Mouse (Mus musculus) intestine, postnatal 0 days (tissue): ENCODE measurements around the gene Cpb1. TPM values are rescaled to one million over a fixed set of nuclear protein-coding genes. Genes with fewer than 3 reads are reported as not detected.

Experiments
- ATAC-seq: fragments of 200-750 bp; cut with Nextera tagmentation; 2 replicates; pipeline ENCODE4 v1.8.0; 2017; ENCODE audit warnings: mild to moderate bottlenecking, moderate TSS enrichment, moderate library complexity
- H3K27ac ChIP-seq: fragments of 300-500 bp; sonication (generic); 2 replicates; pipeline ENCODE4 v1.5.1; 2014; ENCODE audit warnings: mild to moderate bottlenecking, low read depth, low read length, moderate library complexity
- H3K27me3 ChIP-seq: fragments of 300-500 bp; sonication (generic); replicated peaks from 2 replicates; pipeline ENCODE4 v1.6.1; 2014; ENCODE audit warnings: low read length, mixed read lengths; ENCODE audit not compliant: control insufficient read depth, insufficient read depth
- H3K36me3 ChIP-seq: fragments of 300-500 bp; sonication (generic); 2 replicates; pipeline ENCODE4 v1.6.1; 2014; ENCODE audit warnings: mild to moderate bottlenecking, moderate library complexity; ENCODE audit not compliant: control insufficient read depth, insufficient read depth
- H3K4me1 ChIP-seq: fragments of 300-500 bp; sonication (generic); replicated peaks from 2 replicates; pipeline ENCODE4 v1.6.1; 2014; ENCODE audit warnings: antibody characterized with exemption, low read length, mixed read lengths; ENCODE audit not compliant: control insufficient read depth, insufficient read depth
- H3K4me2 ChIP-seq: fragments of 300-500 bp; sonication (generic); replicated peaks from 2 replicates; pipeline ENCODE4 v1.6.1; 2014; ENCODE audit warnings: low read depth, mild to moderate bottlenecking, moderate library complexity
- H3K4me3 ChIP-seq: fragments of 300-500 bp; sonication (generic); 2 replicates; pipeline ENCODE4 v1.5.1; 2014; ENCODE audit warnings: low read depth, low read length
- H3K9ac ChIP-seq: fragments of 300-500 bp; sonication (generic); 2 replicates; pipeline ENCODE4 v1.6.1; 2014; ENCODE audit warnings: mild to moderate bottlenecking, low read depth, low read length
- H3K9me3 ChIP-seq: fragments of 300-500 bp; sonication (generic); 2 replicates; pipeline ENCODE4 v1.6.1; 2016; ENCODE audit warnings: mixed run types; ENCODE audit not compliant: control insufficient read depth
- CTCF ChIP-seq: sonication (generic); IDR thresholded peaks from 2 replicates; pipeline ENCODE4 v1.5.1; 2016; ENCODE audit warnings: low read depth, mild to moderate bottlenecking, control low read depth, antibody characterized with exemption, moderate library complexity
- WGBS: fragments of 180-500 bp; shearing (Covaris S2); extraction: QIAGEN DNeasy Blood & Tissue Kit; methylation state at CpG from one replicate; pipeline ENCODE4 v1.1.7; 2014; 5-methylcytosine and 5-hydroxymethylcytosine counted together
- polyA plus RNA-seq: library from polyadenylated mRNA; unstranded; fragments of >200 nt; fragmentation: Nextera tagmentation; extraction: Ambion mirVana; gene quantifications from 2 replicates; pipeline ENCODE4 v1.2.1, GENCODE M21; 2015

The Cpb1 gene
- polyA plus RNA-seq, 1 experiment from 2014 or later: 3.7 TPM

- H3K4me1 ChIP-seq: no peaks in the 10 kb centered on the region
- no peak for ATAC-seq
- no peak overlapping the region for H3K4me2 ChIP-seq
- H3K9ac ChIP-seq: no peak overlapping the region
- no peaks in the 10 kb centered on the region for H3K9me3 ChIP-seq
- H3K27ac ChIP-seq: no peak overlapping the region
- TF ChIP-seq CTCF: no peak
- no peak overlapping the region for H3K4me3 ChIP-seq
- no peaks in the 10 kb centered on the region for H3K27me3 ChIP-seq
- WGBS: 81% methylated on average over 9 of the region's 9 CpGs
- H3K36me3 ChIP-seq: no peaks in the 10 kb centered on the region
These were observed 19.2 kb upstream of the Cpb1 start for GRCm38 (mm10) chr3:20294542-20295348.

DNA sequence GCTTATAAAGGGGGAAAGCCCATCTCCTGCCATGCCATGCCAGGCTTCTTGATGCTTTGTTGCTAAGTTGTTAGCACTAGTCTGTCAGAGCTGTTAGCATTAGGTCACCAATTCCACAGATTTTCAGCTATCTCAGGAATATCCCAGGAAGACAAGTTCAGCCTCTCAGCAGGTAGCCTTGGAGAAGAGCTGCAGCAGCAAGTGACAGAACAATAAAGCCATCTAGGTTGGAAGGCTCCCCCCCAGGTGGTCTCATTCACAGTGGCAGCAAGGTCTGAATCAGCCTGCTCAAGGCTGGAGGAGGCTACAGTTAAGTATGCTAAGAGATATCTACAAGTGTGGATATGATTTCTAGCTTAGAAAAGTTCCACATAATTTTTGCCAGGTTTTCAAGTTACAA, 15.8 kb upstream of the Cpb1 start:
- H3K27ac ChIP-seq: no peak overlapping the region
- H3K27me3 ChIP-seq: no peaks in the 10 kb centered on the region
- H3K4me2 ChIP-seq: no peak overlapping the region
- no peak overlapping the region for H3K4me3 ChIP-seq
- H3K36me3 ChIP-seq: no peaks in the 10 kb centered on the region
- TF ChIP-seq CTCF: no peak
- H3K9me3 ChIP-seq: no peaks in the 10 kb centered on the region
- no peak overlapping the region for H3K9ac ChIP-seq
- ATAC-seq: no peak
- no peaks in the 10 kb centered on the region for H3K4me1 ChIP-seq

DNA sequence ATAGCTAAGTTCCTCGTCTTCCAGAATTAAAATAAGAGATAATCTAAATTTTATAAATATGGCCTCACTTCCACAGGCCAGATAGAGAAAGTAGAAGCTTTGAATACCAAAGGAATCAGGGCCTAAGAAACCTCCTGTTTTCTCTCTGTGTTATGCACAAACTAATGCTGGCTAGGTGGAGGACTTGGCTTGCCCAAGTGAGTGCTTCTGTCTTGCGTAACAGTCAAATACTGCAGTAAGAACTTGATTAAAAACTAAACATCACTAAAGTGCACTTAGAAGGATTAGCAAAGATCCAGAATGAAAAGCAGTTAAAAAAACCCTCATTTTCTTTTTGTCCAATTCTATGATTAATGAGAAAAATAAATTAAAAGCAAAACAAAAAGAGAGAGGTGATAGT, 13.2 kb upstream of the Cpb1 start:
- Histone ChIP-seq H3K27ac (no peak overlapping the region), H3K9me3 (no peaks in the 10 kb centered on the region), H3K36me3 (no peaks in the 10 kb centered on the region), H3K27me3 (no peaks in the 10 kb centered on the region), H3K9ac (no peak overlapping the region), H3K4me2 (no peak overlapping the region), H3K4me3 (no peak overlapping the region), H3K4me1 (no peaks in the 10 kb centered on the region)
- 79% methylated on average over 2 of the region's 2 CpGs for WGBS
- ATAC-seq: no peak
- TF ChIP-seq CTCF: no peak

GRCm38 (mm10) chr3:20281796-20282195, 6.3 kb upstream of the Cpb1 start:
- no peak for TF ChIP-seq CTCF
- WGBS: 50% methylated on average over 1 of the region's 1 CpGs
- ATAC-seq: no peak
- no peaks in the 10 kb centered on the region for H3K9me3 ChIP-seq
- H3K9ac ChIP-seq: no peak overlapping the region
- H3K4me1 ChIP-seq: no peaks in the 10 kb centered on the region
- no peak overlapping the region for H3K4me2 ChIP-seq
- H3K27me3 ChIP-seq: no peaks in the 10 kb centered on the region
- H3K27ac ChIP-seq: no peak overlapping the region
- H3K4me3 ChIP-seq: no peak overlapping the region
- H3K36me3 ChIP-seq: no peaks in the 10 kb centered on the region

DNA sequence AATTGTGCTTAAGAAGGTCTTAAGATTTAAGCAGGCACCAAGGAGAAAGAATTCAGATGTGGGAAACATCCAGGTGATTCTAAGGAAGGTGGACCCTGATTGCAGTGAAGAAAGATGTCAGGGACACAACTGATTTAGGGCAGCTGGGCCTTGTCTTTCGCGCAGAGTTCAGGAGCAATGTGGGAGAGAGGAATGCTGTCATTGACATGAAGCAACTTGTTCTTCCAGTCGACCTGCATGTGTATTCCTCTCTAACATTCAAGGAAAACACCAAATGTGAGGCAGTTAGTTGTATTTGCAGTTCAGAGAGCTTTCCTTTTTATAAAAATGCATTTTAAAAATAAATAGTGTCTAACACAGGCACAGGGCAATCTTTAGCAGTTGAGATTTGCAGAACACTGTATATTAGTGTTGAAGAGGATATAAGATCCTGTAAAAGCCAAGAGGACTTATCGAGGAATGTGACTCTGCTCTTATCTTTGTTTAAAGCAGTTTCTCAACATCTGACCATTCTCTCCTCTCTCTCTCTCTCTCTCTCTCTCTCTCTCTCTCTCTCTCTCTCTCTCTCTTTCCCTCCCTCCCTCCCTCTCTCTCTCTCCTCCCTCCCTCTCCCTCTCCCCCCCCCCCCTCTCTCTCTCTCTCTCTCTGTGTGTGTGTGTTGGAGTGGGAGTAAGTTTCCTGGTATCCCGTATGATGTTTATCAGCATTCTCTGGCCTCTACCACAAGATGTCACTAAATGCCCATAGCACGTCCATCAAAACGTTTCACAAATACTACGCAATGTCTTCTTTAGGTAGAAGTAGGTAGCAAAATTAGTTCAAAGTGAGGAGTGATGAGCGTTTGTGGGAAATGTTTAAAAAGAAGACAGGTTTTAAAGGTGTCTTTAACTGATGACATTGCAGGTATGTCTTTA, 20.7 kb downstream of the Cpb1 start:
- H3K4me1 ChIP-seq: no peaks in the 10 kb centered on the region
- H3K27me3 ChIP-seq: no peaks in the 10 kb centered on the region
- TF ChIP-seq CTCF: peak; percentile 72
- no peak overlapping the region for H3K4me3 ChIP-seq
- no peaks in the 10 kb centered on the region for H3K9me3 ChIP-seq
- H3K4me2 ChIP-seq: no peak overlapping the region
- WGBS: 26% methylated on average over 9 of the region's 9 CpGs
- H3K36me3 ChIP-seq: no peaks in the 10 kb centered on the region
- H3K9ac ChIP-seq: no peak overlapping the region
- ATAC-seq: no peak
- H3K27ac ChIP-seq: no peak overlapping the region

DNA sequence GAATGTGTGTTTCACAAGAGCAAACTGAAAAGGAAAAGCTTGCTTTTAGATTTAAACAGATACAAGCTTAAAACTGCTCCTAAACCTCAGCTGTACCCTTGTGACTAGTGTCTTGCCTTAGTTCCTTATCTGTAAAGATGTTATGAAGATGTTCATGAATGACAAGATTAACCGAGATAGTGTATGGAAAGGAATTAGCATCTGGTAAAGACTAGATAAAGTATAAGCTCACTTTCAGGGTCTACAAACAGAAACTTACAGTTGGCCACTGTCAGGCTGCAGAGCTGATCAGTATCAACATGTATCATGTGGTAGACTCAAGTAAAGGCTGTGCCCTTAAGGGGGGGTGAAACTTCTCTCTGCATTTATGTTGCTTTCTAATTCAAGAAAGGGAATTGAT, 31.6 kb downstream of the Cpb1 start:
- Histone ChIP-seq H3K9me3 (no peaks in the 10 kb centered on the region), H3K36me3 (no peaks in the 10 kb centered on the region), H3K27me3 (no peaks in the 10 kb centered on the region), H3K4me1 (no peaks in the 10 kb centered on the region), H3K4me3 (no peak overlapping the region), H3K27ac (no peak overlapping the region), H3K9ac (no peak overlapping the region), H3K4me2 (no peak overlapping the region)
- no peak for ATAC-seq
- 75% methylated on average over 1 of the region's 1 CpGs for WGBS
- no peak for TF ChIP-seq CTCF
